Mouse (Mus musculus): ENCODE measurements at regions not wholly inside any gene's neighbourhood (a gene's known extent, or its start where the extent isn't known, plus 50 kb on each side); places are given as distances from the start of the nearest gene placed in this dataset.
"Not testable (repeated sequence)": the region's sequence is repeated elsewhere in the genome, so short reads cannot be mapped to it uniquely, and the experiment has no call there.

DNA sequence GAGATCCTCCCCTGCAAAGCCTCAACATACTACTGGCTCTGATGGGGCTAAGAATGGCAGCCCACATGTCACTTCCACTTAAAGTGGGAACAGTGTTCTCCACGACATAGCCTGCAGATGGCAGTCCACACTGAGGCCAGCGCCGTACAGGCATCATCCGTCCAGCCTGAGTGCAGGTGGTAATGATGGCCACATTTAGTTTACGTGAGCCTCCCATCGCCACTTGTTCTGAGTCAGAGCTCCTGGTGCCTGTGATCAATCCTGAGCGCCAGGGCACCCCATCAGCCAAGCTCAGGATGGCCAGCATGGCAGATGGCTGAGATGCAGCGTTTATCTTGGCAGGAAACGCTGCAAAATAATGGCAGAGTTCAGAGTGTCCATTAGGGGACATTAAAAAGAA, 159.6 kb downstream of the Adgrd1 start:
- DNase-seq (ENCODE audit: extremely low spot score in 1 of 2, low spot score in 1 of 2): no peak

DNA sequence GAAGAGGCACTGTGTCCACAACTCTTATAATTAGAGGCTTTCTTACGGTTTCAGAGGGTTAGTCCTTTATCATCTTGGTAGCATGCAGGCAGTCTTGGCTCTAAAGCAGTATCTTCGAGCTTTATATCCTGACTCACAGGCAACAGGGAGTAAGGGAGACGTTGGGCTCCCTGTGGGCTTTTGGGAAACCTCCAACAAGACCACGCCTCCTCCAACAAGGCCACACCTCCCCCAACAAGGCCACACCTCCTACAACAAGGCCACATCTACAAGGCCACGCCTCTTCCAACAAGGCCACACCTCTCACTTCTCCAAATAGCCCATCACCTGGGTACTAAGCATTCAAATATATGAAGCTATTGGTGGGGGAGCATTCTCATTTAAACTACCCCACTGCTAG, 160.7 kb downstream of the Adgrd1 start:
- DNase-seq (ENCODE audit: extremely low spot score in 1 of 2, low spot score in 1 of 2): no peak

DNA sequence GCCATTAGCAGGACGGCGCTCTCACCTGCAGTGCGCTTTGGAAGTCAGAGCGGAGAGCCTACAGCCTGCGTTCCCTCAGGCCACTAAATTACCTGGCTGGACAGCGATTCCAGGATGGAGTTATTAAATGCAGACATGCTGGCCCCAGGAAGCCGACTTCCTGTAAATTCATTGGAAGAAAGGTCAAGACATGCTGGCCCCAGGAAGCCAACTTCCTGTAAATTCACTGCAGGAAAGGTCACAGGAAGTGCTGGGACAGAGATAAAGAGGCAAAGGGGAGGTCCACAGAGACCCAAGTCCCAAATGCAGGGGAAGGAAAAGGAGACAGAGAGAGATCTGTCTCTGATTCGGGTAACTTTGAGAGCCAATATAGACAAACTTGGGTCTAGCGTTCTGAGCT, 164.1 kb downstream of the Adgrd1 start:
- no peak for DNase-seq (ENCODE audit: extremely low spot score in 1 of 2, low spot score in 1 of 2)

DNA sequence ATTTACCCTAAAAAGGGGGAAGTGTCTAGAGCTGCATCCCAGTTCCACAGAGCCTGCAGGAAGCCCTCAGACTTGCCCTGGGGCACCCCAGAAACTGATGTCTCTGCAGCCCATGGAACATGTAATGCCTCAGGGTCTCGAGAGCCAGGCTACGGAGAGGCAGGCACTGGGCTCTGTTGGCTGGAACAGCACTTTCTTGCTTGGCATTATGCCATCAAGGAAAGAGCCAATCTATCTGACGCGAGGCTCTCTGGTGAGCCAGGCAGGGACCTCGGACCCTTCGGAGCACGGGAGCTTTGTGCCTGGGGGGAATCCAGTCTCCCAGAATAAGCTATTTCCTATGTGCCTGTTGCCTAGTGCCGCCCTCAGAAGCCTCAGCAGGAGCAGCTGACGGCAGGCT, 166.6 kb downstream of the Adgrd1 start:
- peak in 1 of 2 experiments; percentile 15 for DNase-seq (ENCODE audit: extremely low spot score in 1 of 2, low spot score in 1 of 2)

DNA sequence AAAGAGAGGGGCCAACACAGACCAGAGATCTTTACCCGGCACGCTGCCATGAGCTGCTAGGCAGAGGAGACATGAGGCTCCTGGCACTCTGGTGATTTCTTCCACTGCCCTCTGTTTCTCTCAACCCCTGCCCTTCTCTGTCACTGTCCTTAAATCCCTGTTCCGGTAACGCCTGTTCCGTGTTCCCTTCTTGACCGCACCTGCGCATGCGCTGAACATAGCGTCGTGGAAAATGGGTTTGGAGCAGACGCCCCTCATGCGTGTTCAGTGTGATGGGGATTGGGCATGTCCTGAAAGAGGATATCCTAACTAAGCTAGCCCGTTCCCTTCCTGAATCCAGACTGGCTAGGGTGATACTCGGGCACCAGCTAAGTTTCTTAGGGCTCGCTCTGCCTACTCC, 167.8 kb downstream of the Adgrd1 start:
- no peak for DNase-seq (ENCODE audit: extremely low spot score in 1 of 2, low spot score in 1 of 2)

DNA sequence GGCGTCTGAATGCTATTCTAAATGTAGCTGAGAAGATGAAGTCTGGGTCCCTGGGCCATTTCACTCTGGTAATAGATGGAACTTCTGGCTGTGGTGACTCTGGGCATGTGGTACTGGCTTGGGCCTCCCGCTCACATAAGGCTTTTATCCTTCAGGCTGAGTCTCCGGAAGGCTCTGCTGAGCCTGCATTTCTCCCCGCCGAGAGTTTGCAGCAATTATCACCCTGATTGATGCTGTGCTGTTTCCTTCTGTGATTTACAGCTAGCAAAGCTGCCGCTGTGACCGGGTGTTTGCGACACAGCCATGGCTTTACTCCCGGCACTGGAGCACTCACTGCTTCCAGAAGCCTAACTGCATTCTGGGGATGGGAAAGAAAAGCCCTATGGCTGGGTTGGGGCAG, 171.9 kb downstream of the Adgrd1 start:
- DNase-seq (ENCODE audit: extremely low spot score in 1 of 2, low spot score in 1 of 2): no peak

DNA sequence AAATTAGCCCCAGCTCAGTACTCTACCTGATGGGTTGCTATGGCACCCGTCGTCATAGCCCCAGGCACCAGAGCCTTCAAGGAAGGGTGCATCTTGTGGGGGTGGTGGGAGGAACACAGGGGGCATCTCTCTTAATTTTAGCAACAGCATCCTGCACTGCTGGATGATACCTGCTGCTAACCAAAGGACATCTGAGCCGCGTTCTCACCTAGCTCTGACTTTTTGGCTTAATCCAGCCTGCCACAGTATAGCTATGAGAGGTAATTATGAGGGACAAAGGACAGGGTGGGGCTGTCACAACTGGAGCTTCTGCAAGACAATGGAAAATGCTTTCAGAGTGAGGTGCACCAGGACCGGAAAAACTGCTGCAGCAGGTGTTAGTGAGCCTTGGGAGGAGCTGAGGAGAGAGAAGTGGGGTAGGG, 173.5 kb downstream of the Adgrd1 start:
- DNase-seq (ENCODE audit: extremely low spot score in 1 of 2, low spot score in 1 of 2): no peak

DNA sequence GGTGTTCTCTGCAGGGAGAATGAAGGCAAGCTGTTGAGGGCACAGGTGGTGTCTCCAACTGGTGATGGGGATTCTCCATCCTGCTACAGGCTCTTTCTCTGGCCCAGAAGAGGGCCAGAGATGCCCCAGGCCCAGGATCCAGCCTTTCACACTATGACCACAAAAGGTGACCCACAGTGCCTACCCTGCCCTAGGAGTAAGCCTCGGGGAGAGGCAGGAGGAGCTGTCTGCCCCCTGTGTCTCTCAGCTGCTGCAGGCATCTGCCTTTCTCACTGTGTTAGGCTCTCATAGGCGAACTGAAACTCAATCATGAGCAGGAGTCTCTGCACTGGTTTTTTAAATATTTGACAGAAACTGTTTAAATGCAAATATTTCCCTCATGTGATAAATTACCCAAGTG, 184.9 kb downstream of the Adgrd1 start:
- DNase-seq (ENCODE audit: extremely low spot score in 1 of 2, low spot score in 1 of 2): no peak

DNA sequence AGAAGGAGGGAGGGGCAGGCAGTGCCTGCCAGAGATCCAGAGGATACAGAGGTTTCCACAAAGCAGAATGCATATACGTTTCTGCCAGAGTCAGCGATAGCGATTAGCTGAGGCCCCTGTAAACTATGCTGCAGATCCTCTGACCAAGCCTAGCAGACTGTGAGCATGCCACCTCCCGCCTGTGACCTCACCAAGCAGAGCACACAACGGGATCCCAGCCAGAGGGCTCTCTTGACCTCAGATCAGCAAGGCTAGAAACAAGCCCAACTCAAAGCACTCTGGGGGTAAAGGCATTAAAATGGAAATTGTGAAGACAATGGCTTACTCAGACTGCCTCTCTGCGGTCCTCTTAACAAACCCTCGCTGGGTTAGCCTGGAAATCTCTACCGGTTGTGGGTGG, 185.6 kb downstream of the Adgrd1 start:
- DNase-seq (ENCODE audit: extremely low spot score in 1 of 2, low spot score in 1 of 2): no peak

DNA sequence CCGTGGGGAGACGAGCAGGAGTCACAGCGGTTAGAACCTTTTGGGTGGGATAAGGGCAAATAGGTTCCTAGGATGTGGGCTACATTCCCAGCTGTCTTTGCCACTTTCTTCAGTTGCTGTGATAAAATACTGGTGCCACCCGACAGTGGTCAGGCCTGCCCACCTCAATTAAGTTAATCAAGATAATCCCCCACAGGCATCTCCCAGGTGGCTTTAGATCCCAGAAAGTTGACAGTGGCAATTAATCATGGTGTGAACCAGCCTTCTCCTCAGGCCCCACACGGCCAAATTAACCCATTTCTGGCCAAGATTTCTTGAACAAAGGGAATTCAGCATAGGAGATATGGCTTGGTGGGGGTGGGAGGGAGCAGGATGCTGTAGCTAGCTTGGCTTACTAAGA, 186.3 kb downstream of the Adgrd1 start:
- DNase-seq (ENCODE audit: extremely low spot score in 1 of 2, low spot score in 1 of 2): no peak

DNA sequence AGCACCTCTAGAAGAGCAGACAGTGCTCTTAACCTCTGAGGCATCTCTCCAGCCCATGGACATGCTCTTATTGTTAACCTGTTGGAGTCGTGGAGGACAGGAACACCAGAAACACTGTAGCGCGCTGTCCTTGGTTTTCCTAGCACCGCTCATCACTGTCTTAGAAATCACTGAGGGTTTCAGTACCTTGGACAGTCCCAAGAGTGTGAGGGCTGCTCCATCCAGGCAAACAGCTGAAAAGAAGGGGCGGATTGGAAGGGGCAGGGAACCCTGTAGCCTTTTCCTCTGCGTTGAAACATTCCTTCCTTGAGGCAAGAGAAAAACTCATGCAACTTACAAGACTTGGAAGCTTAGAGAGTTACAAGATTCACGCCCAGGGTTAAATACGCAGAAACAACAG, 190.9 kb downstream of the Adgrd1 start:
- no peak for DNase-seq (ENCODE audit: extremely low spot score in 1 of 2, low spot score in 1 of 2)

DNA sequence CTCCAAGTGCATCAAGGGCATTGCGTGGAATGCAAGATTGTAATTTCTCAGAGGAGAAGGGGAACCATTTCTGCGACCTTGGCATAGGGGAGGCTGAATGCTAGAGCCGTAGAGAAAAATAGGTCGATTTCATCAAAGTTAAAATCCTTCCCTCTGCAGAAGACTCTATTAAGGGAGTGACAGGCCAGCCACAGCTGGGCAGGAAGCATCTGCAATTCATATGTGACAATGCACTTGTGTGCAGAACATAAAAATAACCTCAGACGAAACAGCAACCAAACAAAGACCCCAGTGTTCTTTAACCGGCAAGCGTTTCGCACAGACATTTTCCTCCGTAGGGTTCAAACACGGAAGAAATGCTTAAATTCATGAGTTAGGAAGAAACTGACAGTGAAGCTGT, 196.3 kb downstream of the Adgrd1 start:
- DNase-seq (ENCODE audit: extremely low spot score in 1 of 2, low spot score in 1 of 2): not testable (repeated sequence)

DNA sequence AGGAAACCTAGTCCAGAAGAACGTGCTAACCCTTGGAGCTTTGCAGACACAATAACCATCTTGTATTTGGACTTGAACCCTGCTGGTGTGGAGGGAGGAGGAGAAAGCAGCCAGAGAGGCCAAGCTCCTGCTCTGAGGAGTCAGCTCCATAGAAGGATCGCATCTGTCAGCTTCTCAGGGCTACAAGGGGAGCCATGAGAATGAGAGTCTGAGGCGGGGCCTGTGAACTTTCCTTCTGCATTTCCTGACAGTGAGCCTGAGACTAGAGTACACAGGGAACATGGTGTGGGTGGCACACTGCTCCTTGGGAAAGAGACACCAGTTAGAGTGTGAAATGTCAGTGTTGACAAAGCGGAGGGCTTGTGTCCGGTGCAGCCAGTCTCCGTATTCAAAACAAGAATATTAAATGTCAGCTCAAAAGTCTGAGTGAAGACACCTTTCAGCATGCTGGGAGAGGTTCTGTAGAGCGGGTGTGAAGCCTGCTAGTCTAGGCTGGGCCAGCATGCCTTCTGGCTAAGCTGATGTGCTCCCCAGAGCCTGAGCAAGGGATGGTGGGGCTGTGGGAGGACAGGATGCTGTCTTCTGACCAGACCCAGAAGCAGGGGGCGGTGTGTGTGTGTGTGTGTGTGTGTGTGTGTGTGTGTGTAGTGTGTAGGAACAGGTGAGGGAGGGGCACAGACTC, 198.5 kb downstream of the Adgrd1 start:
- DNase-seq (ENCODE audit: extremely low spot score in 1 of 2, low spot score in 1 of 2): peak in 1 of 2 experiments; percentile 38

DNA sequence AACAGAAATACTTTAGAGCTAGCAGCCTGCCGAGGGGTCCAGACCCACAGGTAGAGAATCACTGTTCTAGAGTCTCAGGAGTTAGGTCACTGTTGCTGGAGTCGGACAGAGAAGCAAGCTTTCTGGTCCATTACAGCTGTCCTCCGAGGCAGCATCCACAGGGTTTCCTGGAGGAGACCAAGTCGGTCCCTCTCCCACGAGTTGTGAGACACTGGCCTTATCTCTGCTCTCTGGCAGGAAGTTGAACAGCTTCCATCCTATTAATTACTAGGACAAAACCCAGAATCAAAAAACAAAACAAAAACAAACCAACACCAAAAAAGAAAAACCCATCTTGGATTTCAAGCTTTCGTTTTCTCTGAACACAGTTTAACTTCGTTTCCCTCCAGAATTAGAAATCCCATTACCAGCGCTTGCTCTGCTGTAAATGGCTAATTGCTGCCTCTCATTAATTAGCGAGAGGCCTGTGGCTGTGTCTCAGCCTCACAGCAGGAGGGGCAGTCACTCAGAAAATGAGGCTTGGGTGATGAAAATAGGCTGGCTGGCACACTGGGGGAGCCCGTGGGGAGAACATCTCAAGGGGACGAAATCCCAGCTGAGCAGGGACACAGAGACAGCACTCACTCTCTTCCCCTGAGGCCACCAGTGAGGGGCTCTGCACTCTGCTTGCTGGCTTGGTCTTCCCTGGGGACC, 201.3 kb downstream of the Adgrd1 start:
- no peak for DNase-seq (ENCODE audit: extremely low spot score in 1 of 2, low spot score in 1 of 2)

DNA sequence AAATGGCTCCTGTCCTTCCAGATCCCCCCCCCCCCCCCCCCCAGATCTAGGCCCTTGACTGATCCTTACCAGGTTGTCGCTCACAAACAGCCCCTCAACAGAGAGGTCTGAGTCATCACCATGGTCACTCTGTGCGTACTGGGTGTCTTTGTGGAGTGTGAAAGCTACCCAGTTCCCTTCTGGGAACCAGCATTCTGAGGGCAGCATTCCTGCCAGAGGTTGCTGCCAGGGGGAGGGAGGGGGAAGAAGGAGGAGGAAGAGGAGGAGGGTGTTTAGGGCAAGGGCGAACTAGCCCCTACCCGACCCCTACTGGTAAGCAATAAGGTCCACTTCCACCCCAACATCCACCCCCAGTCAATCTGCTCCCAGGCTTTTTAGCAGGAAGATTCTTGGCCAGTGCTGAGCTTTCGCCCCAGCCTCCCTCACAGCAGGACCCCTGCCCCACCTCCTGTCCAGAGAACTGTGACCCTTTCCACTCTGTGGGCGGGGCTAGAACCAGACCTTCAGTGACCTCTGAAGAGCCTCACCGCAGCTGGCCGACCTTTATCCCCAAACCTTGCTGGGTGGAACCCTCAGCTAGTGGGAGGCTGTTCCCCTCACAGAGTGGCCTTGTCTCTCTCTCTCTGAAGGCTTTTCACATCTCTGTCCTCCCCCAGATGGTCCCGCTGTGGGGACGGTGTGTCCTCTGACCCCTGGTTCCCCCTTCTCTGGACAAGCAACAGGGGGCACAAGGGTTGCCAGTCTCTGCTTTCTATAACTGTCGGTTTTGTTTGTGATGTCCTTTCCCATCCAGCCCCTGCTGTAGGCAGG, 202.2 kb upstream of the Sfswap start:
- DNase-seq (ENCODE audit: extremely low spot score in 1 of 2, low spot score in 1 of 2): no peak

DNA sequence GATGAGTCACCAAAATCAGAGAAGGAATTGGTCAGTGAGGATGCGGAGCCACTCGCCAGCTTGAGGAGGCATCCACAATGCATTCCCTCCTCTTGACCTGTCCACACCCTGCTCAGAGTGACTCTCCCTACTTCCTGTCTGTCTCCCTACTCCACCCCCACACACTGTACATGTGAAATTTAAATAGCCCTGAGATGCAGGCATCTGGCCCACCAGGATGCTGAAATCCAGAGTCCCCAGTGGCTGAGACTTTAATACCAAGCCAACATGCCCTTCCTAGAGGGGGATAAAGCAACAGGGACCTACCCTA, 201.6 kb upstream of the Sfswap start:
- DNase-seq (ENCODE audit: extremely low spot score in 1 of 2, low spot score in 1 of 2): no peak

DNA sequence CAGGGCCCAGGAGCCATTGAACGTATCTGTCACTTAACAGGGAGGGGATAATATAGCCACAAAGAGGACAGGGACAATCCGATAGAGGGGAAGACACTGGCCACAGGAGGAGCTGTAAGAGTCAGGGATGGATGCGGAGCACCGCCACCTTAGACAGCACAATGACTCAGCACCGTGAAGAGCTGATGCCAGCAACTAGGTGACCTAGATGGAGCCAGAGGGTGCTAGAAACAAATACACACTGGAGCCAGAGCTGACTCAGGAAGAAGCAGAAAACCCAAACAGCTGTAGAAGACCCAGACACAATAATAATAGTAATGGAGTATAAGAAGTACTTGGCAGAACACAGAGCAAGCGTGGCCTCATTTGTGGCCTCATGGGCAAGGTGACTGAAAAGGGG, 200.6 kb upstream of the Sfswap start:
- peak in 1 of 2 experiments; percentile 36 for DNase-seq (ENCODE audit: extremely low spot score in 1 of 2, low spot score in 1 of 2)

DNA sequence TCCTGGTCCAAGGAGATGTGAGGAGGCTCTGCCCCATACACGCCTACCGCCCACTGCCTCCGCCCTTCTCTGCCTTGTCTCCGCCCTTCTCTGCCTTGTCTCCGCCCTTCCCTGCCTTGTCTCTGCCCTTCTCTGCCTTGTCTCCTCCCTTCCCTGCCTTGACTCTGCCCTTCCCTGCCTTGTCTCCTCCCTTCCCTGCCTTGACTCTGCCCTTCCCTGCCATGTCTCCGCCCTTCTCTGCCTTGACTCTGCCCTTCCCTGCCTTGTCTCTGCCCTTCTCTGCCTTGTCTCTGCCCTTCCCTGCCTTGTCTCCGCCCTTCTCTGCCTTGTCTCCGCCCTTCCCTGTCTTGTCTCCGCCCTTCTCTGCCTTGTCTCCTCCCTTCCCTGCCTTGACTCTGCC, 185.4 kb upstream of the Sfswap start:
- DNase-seq (ENCODE audit: extremely low spot score in 1 of 2, low spot score in 1 of 2): no peak

DNA sequence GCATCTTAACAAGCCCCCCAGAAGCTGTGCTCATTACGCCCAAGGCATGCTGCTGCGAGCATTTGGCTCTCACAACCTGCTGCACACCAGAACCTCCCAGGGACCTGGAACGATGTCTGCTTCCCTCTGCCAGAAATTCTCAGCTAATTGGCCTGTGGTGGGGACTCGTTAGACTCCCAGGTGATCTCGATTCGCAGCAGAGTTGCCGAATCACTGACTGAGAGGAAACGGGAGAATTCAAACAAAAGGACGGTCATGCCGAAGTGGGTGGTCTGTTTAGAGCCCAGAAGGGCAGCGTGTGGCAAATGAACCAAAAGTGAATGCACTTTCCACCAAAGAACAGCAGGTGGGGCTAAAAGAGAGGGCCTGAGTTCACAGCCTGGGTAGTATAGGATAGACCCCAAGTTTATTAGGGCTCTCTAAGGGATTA, 169.9 kb upstream of the Sfswap start:
- no peak for DNase-seq (ENCODE audit: extremely low spot score in 1 of 2, low spot score in 1 of 2)

DNA sequence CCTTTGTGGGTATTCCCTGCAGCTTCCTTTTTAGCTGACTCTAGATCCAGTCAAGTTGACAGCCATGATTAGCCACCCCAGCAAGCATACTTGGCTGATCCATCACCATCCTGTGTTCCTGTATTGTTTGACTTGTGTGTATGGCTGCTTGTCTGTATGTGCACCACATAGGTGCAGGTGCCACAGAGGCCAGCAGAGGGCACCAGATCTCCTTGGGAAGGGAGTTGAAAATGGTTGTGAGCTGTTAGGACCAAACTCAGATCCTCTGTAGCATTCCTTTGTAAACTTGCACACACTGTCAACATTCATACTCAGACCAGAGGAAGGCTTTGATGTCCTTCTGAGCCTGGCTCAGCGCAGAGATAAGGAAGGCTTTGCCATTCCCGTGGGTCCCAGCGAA, 169.0 kb upstream of the Sfswap start:
- DNase-seq (ENCODE audit: extremely low spot score in 1 of 2, low spot score in 1 of 2): no peak

DNA sequence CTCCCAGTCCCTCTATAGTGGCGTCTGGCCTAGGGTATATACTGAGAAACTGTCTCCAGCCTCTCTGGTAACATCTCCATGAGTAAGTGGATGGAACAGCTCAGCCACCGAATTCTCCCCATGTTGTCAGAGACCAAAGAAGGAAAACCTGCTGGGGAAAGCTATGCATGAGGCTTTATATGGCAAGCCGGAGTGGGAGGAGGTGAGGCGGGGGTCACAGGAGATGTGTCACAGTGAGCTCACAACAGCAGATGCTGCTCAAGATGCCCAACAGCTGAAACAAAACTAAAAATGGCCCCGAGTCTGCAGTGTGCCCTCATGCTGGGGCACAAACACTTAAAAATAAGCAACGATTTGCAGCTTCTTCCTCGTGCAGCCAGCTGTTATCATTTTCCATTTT, 162.5 kb upstream of the Sfswap start:
- peak; percentile 52 to 73 for DNase-seq (ENCODE audit: extremely low spot score in 1 of 2, low spot score in 1 of 2)

DNA sequence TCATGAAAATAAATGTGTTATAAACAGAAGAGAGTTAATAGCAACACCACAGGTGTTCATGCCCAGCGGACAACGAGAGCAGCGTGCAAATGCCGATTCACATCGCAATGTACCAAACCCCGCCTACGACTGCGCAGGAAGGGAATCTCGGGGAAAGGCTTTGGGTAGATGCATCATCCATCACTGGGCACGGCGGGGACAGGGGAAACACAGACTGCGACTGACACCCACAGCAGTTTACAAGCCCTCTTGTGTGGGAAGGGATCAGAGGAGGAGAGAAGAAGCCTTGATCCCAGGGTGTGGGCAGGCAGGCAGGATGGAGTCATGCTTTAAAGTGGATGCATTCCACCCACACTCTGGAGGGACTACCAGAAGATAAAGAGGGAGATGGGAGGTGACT, 157.0 kb upstream of the Sfswap start:
- DNase-seq (ENCODE audit: extremely low spot score in 1 of 2, low spot score in 1 of 2): peak; percentile 27 to 71
